Mouse (Mus musculus): ENCODE data around the gene Grtp1. TPM values are rescaled to one million over a fixed set of nuclear protein-coding genes. Genes with fewer than 3 reads are reported as not detected.

Gene Grtp1
- polyA plus RNA-seq, 1 experiment from 2014 or later = 23.6 TPM

GRCm38 (mm10) chr8:13190235-13190634, 10.2 kb downstream of the Grtp1 start:
- H3K4me1 ChIP-seq (ENCODE audit: insufficient read depth, low read length) = no peaks in the 10 kb centered on the region
- H3K27me3 ChIP-seq (ENCODE audit: insufficient read depth, low read length) = no peaks in the 10 kb centered on the region
- no peaks in the 10 kb centered on the region for H3K9me3 ChIP-seq (ENCODE audit: low read length)
- H3K36me3 ChIP-seq (ENCODE audit: insufficient read depth, low read length) = no peaks in the 10 kb centered on the region
- ATAC-seq (ENCODE audit: low FRiP score, low TSS enrichment) = no peak
- no peak overlapping the region for H3K4me3 ChIP-seq (ENCODE audit: low read length)
- no peak overlapping the region for H3K27ac ChIP-seq (ENCODE audit: low read length)
- no peak overlapping the region for H3K9ac ChIP-seq (replicated peaks; ENCODE audit: low read length)
- WGBS = 88% methylated on average over 8 of the region's 8 CpGs
- H3K4me2 ChIP-seq (replicated peaks; ENCODE audit: low read depth, low read length) = no peak overlapping the region

- Histone ChIP-seq H3K4me3 (ENCODE audit: low read length) (no peak overlapping the region), H3K27me3 (ENCODE audit: insufficient read depth, low read length) (no peaks in the 10 kb centered on the region), H3K9me3 (ENCODE audit: low read length) (no peaks in the 10 kb centered on the region), H3K9ac (replicated peaks; ENCODE audit: low read length) (no peak overlapping the region), H3K27ac (ENCODE audit: low read length) (no peak overlapping the region), H3K4me1 (ENCODE audit: insufficient read depth, low read length) (no peaks in the 10 kb centered on the region), H3K4me2 (replicated peaks; ENCODE audit: low read depth, low read length) (no peak overlapping the region), H3K36me3 (ENCODE audit: insufficient read depth, low read length) (no peaks in the 10 kb centered on the region)
- WGBS = 71% methylated on average over 1 of the region's 1 CpGs
- no peak for ATAC-seq (ENCODE audit: low FRiP score, low TSS enrichment)
Observed at GRCm38 (mm10) chr8:13188857-13189256, 11.6 kb downstream of the Grtp1 start.

GRCm38 (mm10) chr8:13188052-13188555, 12.3 kb downstream of the Grtp1 start:
- Histone ChIP-seq H3K27me3 (ENCODE audit: insufficient read depth, low read length) (no peaks in the 10 kb centered on the region), H3K4me1 (ENCODE audit: insufficient read depth, low read length) (no peaks in the 10 kb centered on the region), H3K9ac (replicated peaks; ENCODE audit: low read length) (no peak overlapping the region), H3K4me3 (ENCODE audit: low read length) (no peak overlapping the region), H3K9me3 (ENCODE audit: low read length) (no peaks in the 10 kb centered on the region), H3K4me2 (replicated peaks; ENCODE audit: low read depth, low read length) (no peak overlapping the region), H3K27ac (ENCODE audit: low read length) (no peak overlapping the region), H3K36me3 (ENCODE audit: insufficient read depth, low read length) (no peaks in the 10 kb centered on the region)
- 90% methylated on average over 13 of the region's 13 CpGs for WGBS
- ATAC-seq (ENCODE audit: low FRiP score, low TSS enrichment) = no peak

- Histone ChIP-seq H3K27me3 (ENCODE audit: insufficient read depth, low read length) (no peaks in the 10 kb centered on the region), H3K4me2 (replicated peaks; ENCODE audit: low read depth, low read length) (no peak overlapping the region), H3K9ac (replicated peaks; ENCODE audit: low read length) (no peak overlapping the region), H3K36me3 (ENCODE audit: insufficient read depth, low read length) (no peaks in the 10 kb centered on the region), H3K9me3 (ENCODE audit: low read length) (no peaks in the 10 kb centered on the region), H3K4me3 (ENCODE audit: low read length) (no peak overlapping the region), H3K4me1 (ENCODE audit: insufficient read depth, low read length) (no peaks in the 10 kb centered on the region), H3K27ac (ENCODE audit: low read length) (no peak overlapping the region)
- WGBS = 74% methylated on average over 7 of the region's 7 CpGs
- ATAC-seq (ENCODE audit: low FRiP score, low TSS enrichment) = no peak
Observed at GRCm38 (mm10) chr8:13187638-13188037, 12.8 kb downstream of the Grtp1 start.

- Histone ChIP-seq H3K9ac (replicated peaks; ENCODE audit: low read length) (no peak overlapping the region), H3K27me3 (ENCODE audit: insufficient read depth, low read length) (no peaks in the 10 kb centered on the region), H3K9me3 (ENCODE audit: low read length) (no peaks in the 10 kb centered on the region), H3K4me3 (ENCODE audit: low read length) (no peak overlapping the region), H3K4me1 (ENCODE audit: insufficient read depth, low read length) (no peaks in the 10 kb centered on the region), H3K27ac (ENCODE audit: low read length) (no peak overlapping the region), H3K36me3 (ENCODE audit: insufficient read depth, low read length) (no peaks in the 10 kb centered on the region), H3K4me2 (replicated peaks; ENCODE audit: low read depth, low read length) (no peak overlapping the region)
- WGBS = 73% methylated on average over 9 of the region's 9 CpGs
- no peak for ATAC-seq (ENCODE audit: low FRiP score, low TSS enrichment)
Observed at GRCm38 (mm10) chr8:13187229-13187628, 13.2 kb downstream of the Grtp1 start.

GRCm38 (mm10) chr8:13186819-13187218, 13.6 kb downstream of the Grtp1 start:
- H3K4me3 ChIP-seq (ENCODE audit: low read length) = no peak overlapping the region
- no peak overlapping the region for H3K27ac ChIP-seq (ENCODE audit: low read length)
- H3K4me1 ChIP-seq (ENCODE audit: insufficient read depth, low read length) = no peaks in the 10 kb centered on the region
- H3K9ac ChIP-seq (replicated peaks; ENCODE audit: low read length) = no peak overlapping the region
- 79% methylated on average over 8 of the region's 8 CpGs for WGBS
- H3K27me3 ChIP-seq (ENCODE audit: insufficient read depth, low read length) = no peaks in the 10 kb centered on the region
- H3K36me3 ChIP-seq (ENCODE audit: insufficient read depth, low read length) = no peaks in the 10 kb centered on the region
- no peaks in the 10 kb centered on the region for H3K9me3 ChIP-seq (ENCODE audit: low read length)
- ATAC-seq (ENCODE audit: low FRiP score, low TSS enrichment) = no peak
- no peak overlapping the region for H3K4me2 ChIP-seq (replicated peaks; ENCODE audit: low read depth, low read length)

- H3K9me3 ChIP-seq (ENCODE audit: low read length) = no peaks in the 10 kb centered on the region
- H3K27ac ChIP-seq (ENCODE audit: low read length) = no peak overlapping the region
- 61% methylated on average over 2 of the region's 2 CpGs for WGBS
- no peaks in the 10 kb centered on the region for H3K27me3 ChIP-seq (ENCODE audit: insufficient read depth, low read length)
- no peak overlapping the region for H3K9ac ChIP-seq (replicated peaks; ENCODE audit: low read length)
- no peak for ATAC-seq (ENCODE audit: low FRiP score, low TSS enrichment)
- no peak overlapping the region for H3K4me3 ChIP-seq (ENCODE audit: low read length)
- no peaks in the 10 kb centered on the region; the same call in 1 of the 2 replicates for H3K36me3 ChIP-seq (ENCODE audit: insufficient read depth, low read length)
- H3K4me2 ChIP-seq (replicated peaks; ENCODE audit: low read depth, low read length) = no peak overlapping the region
- H3K4me1 ChIP-seq (ENCODE audit: insufficient read depth, low read length) = no peaks in the 10 kb centered on the region
Observed at GRCm38 (mm10) chr8:13181691-13181976, 18.8 kb downstream of the Grtp1 start.

- Histone ChIP-seq H3K4me1 (ENCODE audit: insufficient read depth, low read length) (no peaks in the 10 kb centered on the region), H3K4me3 (ENCODE audit: low read length) (no peak overlapping the region), H3K9ac (replicated peaks; ENCODE audit: low read length) (no peak overlapping the region), H3K36me3 (ENCODE audit: insufficient read depth, low read length) (peaks cover 2% of the 10 kb centered on the region; the same call in 1 of the 2 replicates), H3K27me3 (ENCODE audit: insufficient read depth, low read length) (no peaks in the 10 kb centered on the region), H3K9me3 (ENCODE audit: low read length) (no peaks in the 10 kb centered on the region), H3K4me2 (replicated peaks; ENCODE audit: low read depth, low read length) (no peak overlapping the region), H3K27ac (ENCODE audit: low read length) (no peak overlapping the region)
- WGBS = 81% methylated on average over 18 of the region's 18 CpGs
- no peak for ATAC-seq (ENCODE audit: low FRiP score, low TSS enrichment)
Observed at GRCm38 (mm10) chr8:13180911-13181690, 19.3 kb downstream of the Grtp1 start.

- H3K27me3 ChIP-seq (ENCODE audit: insufficient read depth, low read length) = no peaks in the 10 kb centered on the region
- H3K9ac ChIP-seq (replicated peaks; ENCODE audit: low read length) = no peak overlapping the region
- 70% methylated on average over 9 of the region's 9 CpGs for WGBS
Observed at GRCm38 (mm10) chr8:13180408-13180807, 20.0 kb downstream of the Grtp1 start.

GRCm38 (mm10) chr8:13179948-13180347, 20.5 kb downstream of the Grtp1 start:
- ATAC-seq (ENCODE audit: low FRiP score, low TSS enrichment) = no peak
- WGBS = 42% methylated on average over 7 of the region's 7 CpGs
- H3K36me3 ChIP-seq (ENCODE audit: insufficient read depth, low read length) = peaks cover 13% of the 10 kb centered on the region
- H3K4me3 ChIP-seq (ENCODE audit: low read length) = no peak overlapping the region
- no peak overlapping the region for H3K9ac ChIP-seq (replicated peaks; ENCODE audit: low read length)
- no peaks in the 10 kb centered on the region for H3K27me3 ChIP-seq (ENCODE audit: insufficient read depth, low read length)
- H3K4me1 ChIP-seq (ENCODE audit: insufficient read depth, low read length) = no peaks in the 10 kb centered on the region
- H3K27ac ChIP-seq (ENCODE audit: low read length) = no peak overlapping the region
- no peak overlapping the region for H3K4me2 ChIP-seq (replicated peaks; ENCODE audit: low read depth, low read length)
- H3K9me3 ChIP-seq (ENCODE audit: low read length) = no peaks in the 10 kb centered on the region

More at GRCm38 (mm10) chr8:13180408-13180807, 20.0 kb downstream of the Grtp1 start:
- no peak for ATAC-seq (ENCODE audit: low FRiP score, low TSS enrichment)
- no peak overlapping the region for H3K4me3 ChIP-seq (ENCODE audit: low read length)
- no peak overlapping the region for H3K27ac ChIP-seq (ENCODE audit: low read length)
- no peak overlapping the region for H3K4me2 ChIP-seq (replicated peaks; ENCODE audit: low read depth, low read length)
- no peaks in the 10 kb centered on the region for H3K9me3 ChIP-seq (ENCODE audit: low read length)
- H3K36me3 ChIP-seq (ENCODE audit: insufficient read depth, low read length) = peaks cover 8% of the 10 kb centered on the region
- no peaks in the 10 kb centered on the region for H3K4me1 ChIP-seq (ENCODE audit: insufficient read depth, low read length)
